Mouse (Mus musculus) midbrain, embryonic 10.5 days (tissue): ENCODE data around the gene Usp54. TPM values are rescaled to one million over a fixed set of nuclear protein-coding genes. Genes with fewer than 3 reads are reported as not detected.
A peak's percentile ranks its signal among the peaks of the same experiment; 100 is the strongest.

Experiments used
- DNase-seq: peaks from one replicate; pipeline ENCODE4 v3.0.0-alpha.2; 2017; ENCODE audit warnings: low spot score
- H3K27ac ChIP-seq: fragments of 300-500 bp; sonication (generic); replicated peaks from 2 replicates; pipeline ENCODE4 v1.5.1; 2016; ENCODE audit warnings: mild to moderate bottlenecking
- H3K27me3 ChIP-seq: fragments of 300-500 bp; sonication (generic); 2 replicates; pipeline ENCODE4 v1.6.1; 2016; ENCODE audit warnings: low read depth, mild to moderate bottlenecking; ENCODE audit not compliant: poor library complexity, severe bottlenecking
- H3K36me3 ChIP-seq: fragments of 300-500 bp; sonication (generic); 2 replicates; pipeline ENCODE4 v1.6.1; 2016; ENCODE audit warnings: mild to moderate bottlenecking, moderate library complexity
- H3K4me1 ChIP-seq: fragments of 300-500 bp; sonication (generic); 2 replicates; pipeline ENCODE4 v1.6.1; 2016
- H3K4me3 ChIP-seq: fragments of 300-500 bp; sonication (generic); 2 replicates; pipeline ENCODE4 v1.5.1; 2016; ENCODE audit warnings: mild to moderate bottlenecking, moderate library complexity
- H3K9me3 ChIP-seq: fragments of 300-500 bp; sonication (generic); replicated peaks from 2 replicates; pipeline ENCODE4 v1.6.1; 2016; ENCODE audit warnings: mild to moderate bottlenecking
- whole genome bisulfite sequencing: fragments of 180-500 bp; shearing (Covaris S2); methylation state at CpG from one replicate; pipeline ENCODE4 v1.1.7; 2016; 5-methylcytosine and 5-hydroxymethylcytosine counted together
- polyA plus RNA-seq: library from polyadenylated mRNA; unstranded; fragments of >200 nt; fragmentation: Nextera tagmentation; extraction: Ambion mirVana; gene quantifications from 2 replicates; pipeline ENCODE4 v1.2.1, GENCODE M21; 2016

Gene Usp54
- polyA plus RNA-seq, 1 experiment from 2014 or later, result 14.3 TPM

DNA sequence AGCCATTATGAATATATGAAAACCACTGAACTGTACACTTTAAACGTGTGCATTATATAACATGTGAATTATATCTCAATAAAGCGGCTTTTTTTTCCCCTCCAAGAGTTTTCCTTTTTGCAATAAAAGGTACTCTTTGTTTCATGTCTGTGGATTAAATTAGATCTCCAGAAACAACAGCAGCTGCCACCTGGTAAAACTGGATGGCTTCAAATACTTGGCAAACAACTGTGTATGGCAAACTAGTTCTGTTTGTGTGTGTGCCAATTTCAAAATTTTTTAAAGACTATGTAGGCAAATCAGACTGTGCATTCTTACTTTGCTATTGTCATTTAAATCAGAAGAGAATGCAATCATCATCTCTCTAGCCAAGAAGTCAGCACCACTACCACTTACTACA is 19.0 kb downstream of the Usp54 start:
- Histone ChIP-seq H3K4me3 (no peak overlapping the region), H3K27me3 (no peaks in the 10 kb centered on the region), H3K36me3 (peaks cover 27% of the 10 kb centered on the region), H3K27ac (no peak overlapping the region), H3K4me1 (no peaks in the 10 kb centered on the region), H3K9me3 (no peaks in the 10 kb centered on the region)
- DNase-seq, result no peak
- 94% methylated on average over 2 of the region's 2 CpGs for WGBS

GRCm38 (mm10) chr14:20619131-20619530 is 21.7 kb downstream of the Usp54 start:
- DNase-seq, result no peak
- Histone ChIP-seq H3K27ac (no peak overlapping the region), H3K27me3 (no peaks in the 10 kb centered on the region), H3K4me3 (no peak overlapping the region), H3K36me3 (peaks cover 27% of the 10 kb centered on the region), H3K4me1 (0 out of 2 replicates have a peak, but pooled peaks cover 2% of the 10 kb centered on the region), H3K9me3 (no peaks in the 10 kb centered on the region)

DNA sequence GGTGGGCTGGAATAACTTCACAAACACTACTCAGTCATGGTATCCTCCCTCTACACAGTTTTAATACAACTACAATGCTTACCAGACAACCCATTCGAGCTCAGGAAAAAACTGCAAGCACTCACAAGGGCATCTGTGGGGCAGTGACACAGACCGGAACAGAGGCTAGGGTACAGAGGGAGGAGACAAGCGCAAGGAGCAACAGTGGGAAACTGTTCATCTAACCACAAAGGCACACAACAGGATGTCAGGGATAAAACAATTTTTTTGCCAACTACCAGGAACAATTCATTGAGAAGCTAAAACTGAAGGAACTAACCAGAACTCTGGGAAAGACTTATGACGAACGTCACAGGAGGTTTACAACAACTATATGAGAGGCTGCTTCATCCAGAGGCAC is 22.7 kb downstream of the Usp54 start:
- no peaks in the 10 kb centered on the region for H3K27me3 ChIP-seq
- H3K36me3 ChIP-seq, result peaks cover 27% of the 10 kb centered on the region
- H3K4me3 ChIP-seq, result no peak overlapping the region
- DNase-seq, result no peak
- WGBS, result 85% methylated on average over 5 of the region's 5 CpGs
- H3K27ac ChIP-seq, result no peak overlapping the region
- H3K4me1 ChIP-seq, result 0 out of 2 replicates have a peak, but pooled peaks cover 2% of the 10 kb centered on the region
- H3K9me3 ChIP-seq, result no peaks in the 10 kb centered on the region

DNA sequence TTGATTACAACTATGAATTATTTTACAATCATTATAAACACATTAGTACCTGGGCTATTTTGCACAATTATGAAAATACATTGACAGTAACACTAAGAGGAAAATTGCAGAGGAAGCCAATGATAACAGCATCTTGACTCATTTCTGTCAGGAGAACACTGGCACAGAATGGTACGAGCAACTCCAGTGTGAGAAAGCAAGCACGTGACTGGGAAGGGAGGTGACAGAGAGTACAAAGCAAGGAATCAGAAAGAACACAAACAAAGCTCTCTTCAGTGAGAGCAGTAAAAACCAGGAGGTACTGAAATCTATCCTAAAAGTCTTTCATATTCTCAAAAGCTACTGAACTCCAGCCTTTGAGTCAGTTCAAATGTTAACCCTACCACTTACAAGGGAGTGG is 24.4 kb downstream of the Usp54 start:
- peaks cover 28% of the 10 kb centered on the region for H3K36me3 ChIP-seq
- 41% methylated on average over 2 of the region's 2 CpGs for WGBS
- H3K27ac ChIP-seq, result no peak overlapping the region
- DNase-seq, result no peak
- H3K4me3 ChIP-seq, result no peak overlapping the region
- no peaks in the 10 kb centered on the region for H3K27me3 ChIP-seq
- no peaks in the 10 kb centered on the region for H3K9me3 ChIP-seq
- H3K4me1 ChIP-seq, result 0 out of 2 replicates have a peak, but pooled peaks cover 2% of the 10 kb centered on the region

- peaks cover 17% of the 10 kb centered on the region for H3K36me3 ChIP-seq
- DNase-seq, result no peak
- WGBS, result 100% methylated on average over 2 of the region's 2 CpGs
- H3K4me3 ChIP-seq, result no peak overlapping the region
- H3K4me1 ChIP-seq, result 0 out of 2 replicates have a peak, but pooled peaks cover 2% of the 10 kb centered on the region
- H3K9me3 ChIP-seq, result no peaks in the 10 kb centered on the region
- H3K27me3 ChIP-seq, result no peaks in the 10 kb centered on the region
- no peak overlapping the region for H3K27ac ChIP-seq
These were observed 25.8 kb downstream of the Usp54 start for GRCm38 (mm10) chr14:20615075-20615474.

- H3K4me3 ChIP-seq, result no peak overlapping the region
- 0 out of 2 replicates have a peak, but pooled peaks cover 2% of the 10 kb centered on the region for H3K4me1 ChIP-seq
- H3K27ac ChIP-seq, result no peak overlapping the region
- H3K36me3 ChIP-seq, result peaks cover 7% of the 10 kb centered on the region
- H3K9me3 ChIP-seq, result no peaks in the 10 kb centered on the region
- 95% methylated on average over 1 of the region's 1 CpGs for WGBS
- DNase-seq, result no peak
- H3K27me3 ChIP-seq, result no peaks in the 10 kb centered on the region
These were observed 28.0 kb downstream of the Usp54 start for GRCm38 (mm10) chr14:20612820-20613219.

GRCm38 (mm10) chr14:20610146-20610545 is 30.7 kb downstream of the Usp54 start:
- H3K27me3 ChIP-seq, result no peaks in the 10 kb centered on the region

GRCm38 (mm10) chr14:20609519-20609918 is 31.3 kb downstream of the Usp54 start:
- DNase-seq, result no peak
- Histone ChIP-seq H3K27me3 (no peaks in the 10 kb centered on the region), H3K4me1 (no peaks in the 10 kb centered on the region), H3K36me3 (peaks cover 29% of the 10 kb centered on the region), H3K4me3 (no peak overlapping the region), H3K27ac (no peak overlapping the region), H3K9me3 (no peaks in the 10 kb centered on the region)
- WGBS, result 91% methylated on average over 3 of the region's 3 CpGs

More at GRCm38 (mm10) chr14:20610146-20610545, 30.7 kb downstream of the Usp54 start:
- Histone ChIP-seq H3K4me1 (no peaks in the 10 kb centered on the region), H3K36me3 (peaks cover 25% of the 10 kb centered on the region), H3K9me3 (no peaks in the 10 kb centered on the region), H3K4me3 (no peak overlapping the region), H3K27ac (no peak overlapping the region)
- 95% methylated on average over 4 of the region's 4 CpGs for WGBS
- no peak for DNase-seq

- Histone ChIP-seq H3K27me3 (no peaks in the 10 kb centered on the region), H3K4me3 (no peak overlapping the region), H3K36me3 (peaks cover 36% of the 10 kb centered on the region), H3K9me3 (no peaks in the 10 kb centered on the region), H3K4me1 (no peaks in the 10 kb centered on the region), H3K27ac (no peak overlapping the region)
- DNase-seq, result no peak
- WGBS, result 89% methylated on average over 9 of the region's 9 CpGs
These were observed 33.3 kb downstream of the Usp54 start for GRCm38 (mm10) chr14:20607396-20608126.

DNA sequence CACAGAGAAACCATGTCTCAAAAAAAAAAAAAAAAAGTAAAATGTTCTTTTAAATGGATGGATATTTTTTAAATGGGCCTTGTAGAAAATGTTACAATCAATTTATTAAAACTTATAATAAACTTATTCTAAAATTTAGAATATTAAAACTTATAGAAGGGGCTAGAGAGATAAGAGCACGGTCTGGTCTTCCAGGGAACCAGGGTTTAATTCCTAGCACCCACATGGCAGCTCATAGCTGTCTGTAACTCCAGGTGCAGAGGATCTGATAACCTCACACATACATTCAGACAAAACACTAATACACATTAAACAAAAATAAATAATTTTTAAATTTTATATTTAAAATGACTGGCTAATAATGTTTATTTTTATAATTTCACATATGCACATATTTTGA is 39.6 kb downstream of the Usp54 start:
- no peak overlapping the region for H3K27ac ChIP-seq
- no peak overlapping the region for H3K4me3 ChIP-seq
- DNase-seq, result no peak
- peaks cover 1% of the 10 kb centered on the region for H3K4me1 ChIP-seq
- 96% methylated on average over 1 of the region's 1 CpGs for WGBS
- no peaks in the 10 kb centered on the region for H3K27me3 ChIP-seq
- H3K36me3 ChIP-seq, result peaks cover 17% of the 10 kb centered on the region
- H3K9me3 ChIP-seq, result no peaks in the 10 kb centered on the region

DNA sequence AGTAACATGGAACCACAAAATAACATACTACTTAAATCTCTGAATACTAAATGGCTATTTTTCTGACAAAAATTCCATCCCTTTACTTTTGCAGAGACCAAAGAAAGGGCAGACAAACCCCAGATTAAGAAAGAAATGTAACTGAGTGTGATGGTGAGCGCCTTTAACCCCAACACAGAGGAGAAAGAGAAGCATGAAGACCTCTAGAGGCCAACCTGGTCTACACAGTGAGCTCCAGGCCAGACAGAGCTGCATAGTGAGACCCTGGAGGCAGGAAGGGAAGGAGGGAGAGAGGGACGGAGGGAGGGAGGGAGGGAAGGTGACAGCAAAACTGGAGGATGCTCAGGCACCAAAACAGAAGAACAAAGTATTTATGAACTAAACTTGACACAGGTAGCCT is 40.7 kb downstream of the Usp54 start:
- no peaks in the 10 kb centered on the region for H3K27me3 ChIP-seq
- no peak overlapping the region for H3K4me3 ChIP-seq
- 67% methylated on average over 2 of the region's 2 CpGs for WGBS
- peaks cover 11% of the 10 kb centered on the region for H3K4me1 ChIP-seq
- DNase-seq, result no peak
- H3K27ac ChIP-seq, result no peak overlapping the region
- no peaks in the 10 kb centered on the region for H3K9me3 ChIP-seq
- peaks cover 14% of the 10 kb centered on the region for H3K36me3 ChIP-seq

- Histone ChIP-seq H3K4me1 (peaks cover 11% of the 10 kb centered on the region), H3K4me3 (no peak overlapping the region), H3K36me3 (peaks cover 10% of the 10 kb centered on the region), H3K9me3 (no peaks in the 10 kb centered on the region), H3K27me3 (no peaks in the 10 kb centered on the region), H3K27ac (no peak overlapping the region)
- no peak for DNase-seq
- WGBS, result 94% methylated on average over 2 of the region's 2 CpGs
These were observed 41.3 kb downstream of the Usp54 start for GRCm38 (mm10) chr14:20599542-20599941.

GRCm38 (mm10) chr14:20595781-20596180 is 45.1 kb downstream of the Usp54 start:
- 0 out of 2 replicates have a peak, but pooled peaks cover 1% of the 10 kb centered on the region for H3K36me3 ChIP-seq
- no peak overlapping the region for H3K4me3 ChIP-seq
- H3K27me3 ChIP-seq, result no peaks in the 10 kb centered on the region
- H3K4me1 ChIP-seq, result peaks cover 11% of the 10 kb centered on the region
- WGBS, result 36% methylated on average over 3 of the region's 3 CpGs
- peak overlapping the region; percentile 49; the same call in 1 of the 2 replicates for H3K27ac ChIP-seq
- no peaks in the 10 kb centered on the region for H3K9me3 ChIP-seq
- DNase-seq, result no peak
